Mouse (Mus musculus) activated CD4-positive, CD25-positive, alpha-beta regulatory T cell, adult 4 months (primary cell): ENCODE data around the gene Hsd11b1. TPM values are rescaled to one million over a fixed set of nuclear protein-coding genes. Genes with fewer than 3 reads are reported as not detected.

Source experiments
- ATAC-seq: one replicate; pipeline ENCODE4 v1.8.0; 2017
- polyA plus RNA-seq, 2 experiments: library from polyadenylated mRNA; unstranded; fragments of 100-300 nt; shearing (Covaris generic); gene quantifications; one replicate each; pipeline ENCODE4 v1.2.1; 2017

The Hsd11b1 gene
- polyA plus RNA-seq, 2 experiments from 2014 or later = 194 to 217 TPM

DNA sequence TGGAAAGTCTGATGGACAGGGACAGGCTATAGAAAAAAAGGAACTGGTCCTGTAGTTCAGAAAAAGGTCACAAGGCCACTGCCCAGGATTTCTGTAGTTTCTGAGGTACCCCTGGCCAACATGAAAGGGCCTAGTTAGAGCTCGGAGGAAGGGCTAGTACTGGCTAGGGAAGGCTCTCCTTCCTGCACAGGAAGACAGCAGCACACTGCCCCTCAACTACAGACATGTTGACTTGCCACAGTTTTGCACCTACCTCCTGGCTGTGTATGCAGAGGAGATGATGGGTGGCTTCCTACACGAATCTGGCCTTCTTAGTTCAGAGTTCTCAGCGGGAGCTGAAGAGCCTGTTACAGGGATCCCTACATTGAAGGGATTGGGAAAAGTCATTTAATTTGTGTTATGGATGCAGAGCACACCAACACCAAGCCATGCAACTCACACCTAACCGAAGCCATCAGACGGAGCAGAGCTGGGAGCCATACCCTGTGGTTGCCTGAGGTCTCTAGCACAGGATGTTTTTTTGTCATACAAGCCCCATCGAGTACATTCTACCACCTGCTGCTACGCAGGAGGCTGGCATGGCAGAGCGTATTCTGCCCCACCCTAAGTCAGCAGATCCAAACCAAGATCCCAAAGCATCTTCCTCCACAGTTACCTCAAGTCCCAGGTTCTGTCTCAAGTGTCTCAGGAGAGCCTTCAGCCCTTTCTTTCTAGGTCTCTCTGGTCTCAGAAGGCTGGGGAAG is 63.1 kb downstream of the Hsd11b1 start:
- peak; percentile 47 for ATAC-seq

DNA sequence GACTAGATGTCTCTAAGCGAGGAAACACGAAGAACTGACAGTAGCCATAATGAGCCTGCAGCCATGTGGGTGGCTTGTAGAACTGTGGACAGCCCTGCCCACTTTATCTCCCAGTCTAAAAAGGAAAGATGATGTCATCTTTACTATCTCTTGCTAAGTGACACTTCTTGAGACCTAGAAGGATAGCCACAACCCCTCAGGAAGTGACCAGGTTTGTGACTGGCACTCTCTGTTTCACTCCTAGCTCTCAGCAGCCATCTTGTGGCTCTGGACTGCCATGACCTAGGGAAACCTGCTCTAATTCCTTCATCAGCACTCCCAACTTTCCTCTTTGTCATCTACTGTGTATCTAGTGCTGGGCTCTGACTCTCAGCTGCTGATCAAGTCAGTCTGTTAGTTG is 65.6 kb downstream of the Hsd11b1 start:
- ATAC-seq = peak; percentile 6

GRCm38 (mm10) chr1:193197494-193198205 is 66.2 kb downstream of the Hsd11b1 start:
- no peak for ATAC-seq

DNA sequence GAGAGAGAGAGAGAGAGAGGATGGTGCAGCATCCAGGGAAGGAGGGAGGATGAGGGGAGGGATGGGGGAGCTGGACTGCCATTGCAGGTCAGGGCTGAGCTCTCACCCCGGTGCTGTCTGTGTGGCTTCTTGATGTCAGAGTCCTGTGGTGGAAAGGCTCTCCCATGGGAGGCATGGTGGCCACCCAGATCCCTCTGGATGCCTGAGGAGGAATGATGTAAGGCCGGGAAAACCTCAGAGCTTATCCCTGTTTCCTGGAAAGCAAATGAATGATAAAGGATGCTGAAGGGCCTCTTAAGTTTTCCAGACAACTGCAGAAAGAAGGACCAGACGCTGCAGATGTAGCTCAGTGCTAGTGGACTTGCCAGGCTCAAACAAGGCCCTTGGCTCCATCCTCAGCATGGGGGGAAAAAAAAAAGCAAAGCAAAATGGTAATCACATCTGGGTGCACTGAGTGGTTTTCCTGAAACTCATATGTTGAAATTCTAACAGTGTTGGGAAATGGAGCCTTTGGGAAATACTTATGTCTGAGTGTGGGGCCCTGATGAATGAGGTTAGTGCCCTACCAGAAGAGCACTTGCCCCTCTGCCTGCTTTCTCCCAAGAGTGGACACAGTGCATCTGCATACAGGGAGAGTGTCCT is 68.6 kb downstream of the Hsd11b1 start:
- no peak for ATAC-seq

DNA sequence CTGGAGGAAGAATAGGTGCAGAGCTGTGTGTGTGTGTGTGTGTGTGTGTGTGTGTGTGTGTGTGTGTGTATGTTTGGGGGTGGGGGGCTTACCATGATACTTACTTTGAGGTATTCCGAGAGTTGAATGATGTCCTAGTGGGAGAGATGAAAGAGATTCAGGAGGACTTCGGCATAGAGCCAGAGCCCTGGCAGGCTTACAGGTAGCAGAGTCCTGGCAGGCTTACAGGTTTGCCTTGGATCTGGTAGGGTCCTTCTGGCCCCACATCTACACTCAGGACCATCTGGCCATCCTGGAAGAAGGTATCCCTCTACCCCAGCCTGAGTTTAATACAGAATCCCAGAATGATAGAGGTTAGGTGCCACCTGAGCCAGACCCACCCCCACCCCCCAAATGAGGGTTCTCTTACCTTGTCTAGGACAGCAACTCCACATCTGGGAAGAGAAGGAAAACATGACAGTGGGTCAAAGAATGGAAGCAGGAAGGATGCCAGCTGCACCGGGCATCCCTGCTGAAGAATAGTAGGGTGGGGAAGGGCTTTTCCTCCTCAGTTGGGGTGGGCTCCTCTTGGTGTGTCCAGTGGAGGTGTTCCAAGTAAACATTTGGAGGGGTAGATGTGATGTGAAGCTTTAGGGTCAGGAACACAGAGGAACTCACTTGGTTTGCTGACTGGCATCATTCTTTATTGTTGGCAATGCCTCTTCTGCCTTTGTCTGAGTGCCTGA is 69.3 kb downstream of the Hsd11b1 start:
- ATAC-seq = no peak

DNA sequence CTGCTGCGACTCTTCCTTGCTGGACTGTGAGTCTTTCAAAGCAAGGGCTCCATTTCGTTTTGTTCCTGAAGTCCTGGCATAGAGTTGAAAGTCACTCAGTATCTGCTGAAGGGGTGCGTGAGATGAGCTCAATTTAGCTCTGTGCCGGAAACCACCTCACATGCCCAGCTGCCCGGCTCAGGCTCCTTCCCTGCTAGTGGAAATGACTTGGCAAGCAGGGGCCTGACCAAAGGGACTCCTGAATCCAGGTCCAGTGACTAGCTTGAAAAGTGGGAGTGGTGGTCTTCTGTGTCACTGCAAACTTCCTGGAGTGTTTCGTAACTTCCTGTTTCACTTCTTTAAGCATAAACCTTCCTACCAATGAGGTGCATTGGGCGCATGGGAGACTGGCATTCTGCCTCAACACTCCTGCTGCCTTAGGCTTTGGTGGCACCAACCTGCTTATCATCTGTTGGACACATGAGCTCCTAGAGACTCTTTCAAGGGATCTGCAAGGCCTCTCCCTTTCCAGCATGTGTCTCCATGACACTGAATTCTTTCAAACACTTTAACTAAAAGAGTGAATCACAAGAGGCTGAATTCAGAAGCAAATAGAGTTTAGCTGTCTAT is 72.1 kb downstream of the Hsd11b1 start:
- no peak for ATAC-seq

DNA sequence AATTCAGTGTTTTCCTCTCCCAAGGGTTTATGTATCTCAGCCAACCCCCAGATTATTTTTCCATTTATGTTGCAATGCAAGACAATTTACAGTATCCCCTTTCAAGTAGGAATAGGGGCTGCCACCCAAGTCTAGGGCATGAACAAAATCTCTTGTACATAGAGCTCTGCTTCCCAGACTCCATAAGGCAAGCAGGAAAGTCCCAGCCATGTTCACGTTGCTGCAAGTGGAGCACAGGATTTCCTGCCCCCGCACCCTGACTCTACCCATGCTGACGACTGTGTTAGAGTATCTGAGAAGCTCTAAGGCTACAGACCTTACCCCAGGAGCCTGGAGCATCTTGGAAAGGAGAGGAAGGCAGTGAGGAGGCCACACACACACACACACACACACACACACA is 74.1 kb downstream of the Hsd11b1 start:
- peak; percentile 24 for ATAC-seq

GRCm38 (mm10) chr1:193189151-193189621 is 74.7 kb downstream of the Hsd11b1 start:
- peak; percentile 74 for ATAC-seq

GRCm38 (mm10) chr1:193188257-193188656 is 75.6 kb downstream of the Hsd11b1 start:
- ATAC-seq = no peak

GRCm38 (mm10) chr1:193181104-193181503 is 82.8 kb downstream of the Hsd11b1 start:
- peak; percentile 79 for ATAC-seq

DNA sequence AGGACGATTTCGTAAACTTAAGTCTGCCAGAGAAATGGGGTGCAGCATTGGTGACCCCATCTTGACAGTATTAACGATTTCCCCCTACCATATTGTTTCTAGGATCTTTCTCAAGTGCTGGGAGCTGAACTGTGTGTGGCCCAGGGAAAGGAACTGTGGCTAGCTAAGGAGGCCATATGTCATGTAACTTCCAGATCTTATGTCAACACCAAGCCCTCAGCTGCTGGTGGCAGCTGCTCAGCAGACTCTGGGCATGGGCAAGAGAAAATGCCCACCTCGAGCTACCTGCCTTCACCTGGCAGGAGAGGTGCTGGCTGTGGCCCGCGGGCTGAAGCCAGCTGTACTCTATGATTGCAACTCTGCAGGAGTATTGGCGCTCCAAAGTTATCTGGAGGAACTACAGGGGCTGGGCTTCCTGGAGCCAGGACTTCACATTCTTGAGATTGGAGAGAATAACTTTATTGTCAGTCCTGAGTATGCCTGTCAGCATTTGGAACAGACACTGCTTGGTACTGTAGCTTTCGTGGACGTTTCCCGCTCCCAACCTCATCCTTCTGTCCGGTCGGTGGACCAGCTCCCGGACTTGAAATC is 89.6 kb downstream of the Hsd11b1 start:
- no peak for ATAC-seq

- no peak for ATAC-seq
Observed at GRCm38 (mm10) chr1:193173810-193174129, 90.1 kb downstream of the Hsd11b1 start.

DNA sequence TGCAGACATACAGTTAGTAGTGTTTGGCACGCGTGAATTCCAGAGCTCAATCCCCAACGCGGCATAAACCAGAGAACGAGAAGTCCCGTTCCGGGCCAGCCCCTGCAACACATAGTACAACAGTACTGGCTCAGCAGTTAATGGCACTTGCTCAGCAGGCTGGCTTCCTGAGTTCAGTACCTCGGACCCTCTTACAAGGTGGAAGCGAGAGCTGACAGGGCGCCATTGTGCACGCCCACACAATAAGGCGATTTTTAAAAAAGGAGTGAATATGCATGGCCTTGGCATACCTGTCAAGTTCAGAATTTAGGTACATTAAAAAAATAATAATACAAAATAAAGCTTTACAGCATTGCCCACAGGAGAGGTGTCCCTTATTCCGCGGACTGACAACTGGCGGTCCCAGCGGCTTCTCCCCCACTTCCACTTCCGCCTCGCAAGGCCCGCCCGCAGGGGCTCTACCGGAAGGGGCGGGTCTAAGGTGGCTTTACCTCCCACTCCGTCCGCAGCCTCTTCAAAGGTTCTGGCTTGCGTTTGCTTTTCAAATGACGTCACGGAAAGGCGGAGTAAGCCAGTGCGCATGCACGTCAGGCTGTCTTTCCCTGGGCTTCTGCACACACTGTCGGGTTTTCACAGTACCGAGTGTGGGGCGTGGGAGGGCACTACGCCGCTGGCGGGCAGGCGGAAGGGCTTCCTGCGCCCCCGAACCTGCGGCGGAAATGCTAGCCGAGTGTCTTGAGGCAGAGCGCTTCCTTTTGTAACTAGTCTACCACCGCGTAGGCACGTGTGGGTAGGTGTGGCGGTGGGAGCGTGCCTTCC is 90.7 kb downstream of the Hsd11b1 start:
- ATAC-seq = peak; percentile 89

Other genes with a start within 250 kb of the Hsd11b1 start
- under 1 TPM; 0.12 to 0.25 TPM for gene Syt14, start 228.3 kb downstream of the Hsd11b1 start, polyA plus RNA-seq
- gene Diexf, start 133.8 kb downstream of the Hsd11b1 start, polyA plus RNA-seq = 1 to 10 TPM; 6.8 to 7.1 TPM
- gene Irf6, start 111.0 kb downstream of the Hsd11b1 start, polyA plus RNA-seq = 1 to 10 TPM; 3.5 to 5.9 TPM
- 10 to 100 TPM in 1 of 2 experiments, 1 to 10 TPM in 1; 9.8 to 16.4 TPM for gene A130010J15Rik, start 96.0 kb downstream of the Hsd11b1 start, polyA plus RNA-seq
- gene Traf3ip3, start 62.4 kb downstream of the Hsd11b1 start, polyA plus RNA-seq = 100 to 1,000 TPM; 269 to 282 TPM
- 10 to 100 TPM; 17.1 to 18.9 TPM for gene Lamb3, start 56.4 kb downstream of the Hsd11b1 start, polyA plus RNA-seq
- gene G0s2, start 9.1 kb upstream of the Hsd11b1 start, polyA plus RNA-seq = under 1 TPM; 0.61 to 0.78 TPM
- gene Camk1g, start 106.2 kb upstream of the Hsd11b1 start, polyA plus RNA-seq = not detected